Mouse (Mus musculus) A20 (cell line): ENCODE results near the gene Ralbp1.

Experiments used
- DNase-seq: peaks from one replicate; pipeline ENCODE4 v3.0.0-alpha.2; 2011; ENCODE audit warnings: low read depth, low spot score

Ralbp1 gene

GRCm38 (mm10) chr17:65885697-65886529 is at the start of gene Ralbp1:
Gene Ralbp1 (minus strand): TSS chr17:65885798.
- peak; percentile 44 for DNase-seq

- DNase-seq: peak; percentile 44
These were observed 48.1 kb upstream of the Ralbp1 start for GRCm38 (mm10) chr17:65933741-65934140.

GRCm38 (mm10) chr17:65931525-65931924 is 45.9 kb upstream of the Ralbp1 start:
- DNase-seq: no peak

- DNase-seq: no peak
These were observed 45.4 kb upstream of the Ralbp1 start for GRCm38 (mm10) chr17:65930960-65931359.

- no peak for DNase-seq
These were observed 44.7 kb upstream of the Ralbp1 start for GRCm38 (mm10) chr17:65930158-65930826.

GRCm38 (mm10) chr17:65929319-65929978 is 43.9 kb upstream of the Ralbp1 start:
- DNase-seq: peak; percentile 77

- no peak for DNase-seq
These were observed 41.5 kb upstream of the Ralbp1 start for GRCm38 (mm10) chr17:65927077-65927476.

GRCm38 (mm10) chr17:65924218-65924617 is 38.6 kb upstream of the Ralbp1 start:
- DNase-seq: no peak

GRCm38 (mm10) chr17:65921975-65922374 is 36.4 kb upstream of the Ralbp1 start:
- no peak for DNase-seq

GRCm38 (mm10) chr17:65919235-65919634 is 33.6 kb upstream of the Ralbp1 start:
- DNase-seq: no peak

GRCm38 (mm10) chr17:65916135-65916668 is 30.6 kb upstream of the Ralbp1 start:
- no peak for DNase-seq

GRCm38 (mm10) chr17:65914083-65914482 is 28.5 kb upstream of the Ralbp1 start:
- no peak for DNase-seq

- DNase-seq: no peak
These were observed 26.6 kb upstream of the Ralbp1 start for GRCm38 (mm10) chr17:65912202-65912601.

GRCm38 (mm10) chr17:65911285-65912069 is 25.9 kb upstream of the Ralbp1 start:
- no peak for DNase-seq

- DNase-seq: no peak
These were observed 22.7 kb upstream of the Ralbp1 start for GRCm38 (mm10) chr17:65908270-65908669.

- DNase-seq: no peak
These were observed 21.4 kb upstream of the Ralbp1 start for GRCm38 (mm10) chr17:65906895-65907401.

GRCm38 (mm10) chr17:65906313-65906894 is 20.8 kb upstream of the Ralbp1 start:
- DNase-seq: no peak

- DNase-seq: no peak
These were observed 19.6 kb upstream of the Ralbp1 start for GRCm38 (mm10) chr17:65905241-65905640.

GRCm38 (mm10) chr17:65903826-65904225 is 18.2 kb upstream of the Ralbp1 start:
- DNase-seq: no peak

GRCm38 (mm10) chr17:65903011-65903410 is 17.4 kb upstream of the Ralbp1 start:
- no peak for DNase-seq

- DNase-seq: no peak
These were observed 16.7 kb upstream of the Ralbp1 start for GRCm38 (mm10) chr17:65902281-65902680.
